ENCODE assay signal across 9 mouse cellular contexts in genomic region chr17:35569091-35569944, GRCm38 (mm10). TPM values are rescaled to one million over a fixed set of nuclear protein-coding genes. Genes with fewer than 3 reads are reported as not detected.
A peak's percentile ranks its signal among the peaks of the same experiment; 100 is the strongest.
DNase-seq lines count a peak whose midpoint lies in the region; ATAC-seq and TF ChIP-seq lines count a peak whose summit lies in the region.
"Had no signal": no experiment of that assay in that cellular context is flagged by ENCODE, and none has a peak within 500 bp of the region (broad histone marks: within the 10 kb centered on the region; RNA-seq: fewer than 3 reads in every experiment).

No protein-coding gene starts in this region.

- no peaks in the 10 kb centered on the region; the same call in 1 of the 2 replicates for H3K9me3 ChIP-seq in heart, embryonic 12.5 days (replicated peaks)
- H3K9me3 ChIP-seq in hindbrain, embryonic 11.5 days (ENCODE audit: control insufficient read depth, low read length) = no peaks in the 10 kb centered on the region
- H3K9me3 ChIP-seq in midbrain, embryonic 15.5 days = no peaks in the 10 kb centered on the region

- peak overlapping the region; percentile 37 for H3K4me3 ChIP-seq in heart, embryonic 12.5 days
- peak overlapping the region; percentile 21; the same call in 1 of the 2 replicates for H3K4me3 ChIP-seq in hindbrain, embryonic 11.5 days (ENCODE audit: low read depth, low read length)
- H3K4me3 ChIP-seq in midbrain, embryonic 15.5 days = peak overlapping the region; percentile 31

- H3K36me3 ChIP-seq in heart, embryonic 12.5 days = no peaks in the 10 kb centered on the region
- no peaks in the 10 kb centered on the region for H3K36me3 ChIP-seq in hindbrain, embryonic 11.5 days (ENCODE audit: control insufficient read depth, insufficient read depth, low read length)
- no peaks in the 10 kb centered on the region for H3K36me3 ChIP-seq in midbrain, embryonic 15.5 days (replicated peaks)

- TF ChIP-seq CTCF in brain, embryonic 14.5 days (IDR thresholded peaks at IDR 0.05; ENCODE audit: borderline replicate concordance, extremely low read depth, insufficient read depth, insufficient read length) = no peak

- WGBS in heart, embryonic 12.5 days = 4% methylated on average over 28 of the region's 28 CpGs
- WGBS in hindbrain, embryonic 11.5 days = 4% methylated on average over 28 of the region's 28 CpGs
- WGBS in midbrain, embryonic 15.5 days = 2% methylated on average over 28 of the region's 28 CpGs

- peaks cover 9% of the 10 kb centered on the region for H3K4me1 ChIP-seq in heart, embryonic 12.5 days (replicated peaks)
- peaks cover 9% of the 10 kb centered on the region; the same call in 1 of the 2 replicates for H3K4me1 ChIP-seq in hindbrain, embryonic 11.5 days (replicated peaks; ENCODE audit: control insufficient read depth, insufficient read depth, low read length)
- peaks cover 13% of the 10 kb centered on the region for H3K4me1 ChIP-seq in midbrain, embryonic 15.5 days

- H3K4me2 ChIP-seq in heart, embryonic 12.5 days = peak overlapping the region; percentile 72
- peak overlapping the region; percentile 50 for H3K4me2 ChIP-seq in hindbrain, embryonic 11.5 days (replicated peaks; ENCODE audit: low read depth, low read length)
- H3K4me2 ChIP-seq in midbrain, embryonic 15.5 days = peak overlapping the region; percentile 63

- peak overlapping the region; percentile 55 for H3K9ac ChIP-seq in heart, embryonic 12.5 days
- H3K9ac ChIP-seq in hindbrain, embryonic 11.5 days (ENCODE audit: low read depth, low read length) = 0 out of 2 replicates have a peak overlapping the region, but pooled peaks have one; percentile 31
- peak overlapping the region; percentile 27; the same call in 1 of the 2 replicates for H3K9ac ChIP-seq in midbrain, embryonic 15.5 days

- ATAC-seq in heart, embryonic 12.5 days (ENCODE audit: insufficient number of reproducible peaks, low FRiP score) = peak; percentile 48; the same call in 1 of the 2 replicates
- peak; percentile 51; the same call in 1 of the 2 replicates for ATAC-seq in hindbrain, embryonic 11.5 days (ENCODE audit: low FRiP score)
- ATAC-seq in midbrain, embryonic 15.5 days (replicated peaks) = peak; percentile 66; the same call in 1 of the 2 replicates

- H3K27ac ChIP-seq in heart, embryonic 12.5 days (ENCODE audit: poor library complexity, severe bottlenecking) = no peak overlapping the region
- no peak overlapping the region for H3K27ac ChIP-seq in hindbrain, embryonic 11.5 days (ENCODE audit: low read depth, low read length)
- no peak overlapping the region for H3K27ac ChIP-seq in midbrain, embryonic 15.5 days

- no peak for DNase-seq in heart, adult 18-20 months
- DNase-seq in brain, embryonic 14.5 days (ENCODE audit: low read depth) = peak; percentile 66
- DNase-seq in hindbrain, embryonic 11.5 days (ENCODE audit: low spot score) = peak; percentile 51
- no peak for DNase-seq in left cerebral cortex, adult 8-10 months (ENCODE audit: low spot score in 2 of 2)
- DNase-seq in adrenal gland, postnatal 4 days (ENCODE audit: low spot score in 2 of 2) = no peak
- no peak for DNase-seq in left cerebral cortex, postnatal 14 days (ENCODE audit: low spot score in 2 of 2)
- DNase-seq: kidney, adult 9 months had no signal

- peaks cover 49% of the 10 kb centered on the region for H3K27me3 ChIP-seq in heart, embryonic 12.5 days (replicated peaks)
- peaks cover 9% of the 10 kb centered on the region; the same call in 1 of the 2 replicates for H3K27me3 ChIP-seq in hindbrain, embryonic 11.5 days (ENCODE audit: control insufficient read depth, insufficient read depth, low read length)
- peaks cover 12% of the 10 kb centered on the region; the same call in 1 of the 2 replicates for H3K27me3 ChIP-seq in midbrain, embryonic 15.5 days (replicated peaks)

- no peak for TF ChIP-seq POLR2A in brain, embryonic 14.5 days (IDR thresholded peaks at IDR 0.05; ENCODE audit: borderline replicate concordance, extremely low read depth, insufficient read depth, insufficient read length, poor library complexity, severe bottlenecking)

- intact Hi-C loops in left cerebral cortex, postnatal 14 days (cut with DNase I) = no loop called here

RNA-seq across cellular contexts. Expression of gene 2300002M23Rik, which starts 2.1 kb away (rescaled TPM):
- not detected in 2 replicates for polyA plus RNA-seq in heart, embryonic 12.5 days (2016; fragmentation: Nextera tagmentation; extraction: Ambion mirVana)
- not detected for total RNA-seq in heart, adult 18-20 months (2021)
- polyA plus RNA-seq in brain, embryonic 14.5 days (2012; rRNA removed) = 0.06 TPM in 1 of 2 replicates, not detected in the other
- not detected in 2 replicates for polyA plus RNA-seq in hindbrain, embryonic 11.5 days (2014; fragmentation: Nextera tagmentation; extraction: Ambion mirVana)
- not detected in 2 replicates for polyA plus RNA-seq in midbrain, embryonic 15.5 days (2015; fragmentation: Nextera tagmentation; extraction: Ambion mirVana)
- total RNA-seq in left cerebral cortex, adult 8-10 months (2022) = not detected
- total RNA-seq in adrenal gland, postnatal 4 days (2021) = not detected
- not detected for total RNA-seq in left cerebral cortex, postnatal 14 days (2021)

RNA-seq across cellular contexts. Expression of gene Cdsn, which starts 17.4 kb away (rescaled TPM):
- 0.46 and 0.72 TPM in 2 replicates for polyA plus RNA-seq in heart, embryonic 12.5 days (2016; fragmentation: Nextera tagmentation; extraction: Ambion mirVana)
- total RNA-seq in heart, adult 18-20 months (2021) = under 1 TPM; 0.27 to 0.28 TPM
- polyA plus RNA-seq in brain, embryonic 14.5 days (2012; rRNA removed) = 0.06 and 0.18 TPM in 2 replicates
- 0.06 and 0.20 TPM in 2 replicates for polyA plus RNA-seq in hindbrain, embryonic 11.5 days (2014; fragmentation: Nextera tagmentation; extraction: Ambion mirVana)
- 0.06 TPM in 2 replicates for polyA plus RNA-seq in midbrain, embryonic 15.5 days (2015; fragmentation: Nextera tagmentation; extraction: Ambion mirVana)
- 1 to 10 TPM in 3 of 4 experiments, under 1 TPM in 1; 1.00 to 1.6 (median 1.2) TPM for total RNA-seq in left cerebral cortex, adult 8-10 months (2022)
- total RNA-seq in adrenal gland, postnatal 4 days (2021) = under 1 TPM; 0.11 to 0.37 TPM
- total RNA-seq in left cerebral cortex, postnatal 14 days (2021) = under 1 TPM; 0.68 to 0.79 TPM

RNA-seq across cellular contexts. Expression of gene Sfta2, which starts 32.0 kb away (rescaled TPM):
- polyA plus RNA-seq in heart, embryonic 12.5 days (2016; fragmentation: Nextera tagmentation; extraction: Ambion mirVana) = not detected in 2 replicates
- total RNA-seq in heart, adult 18-20 months (2021) = not detected
- 0.29 TPM in 1 of 2 replicates, not detected in the other for polyA plus RNA-seq in brain, embryonic 14.5 days (2012; rRNA removed)
- polyA plus RNA-seq in hindbrain, embryonic 11.5 days (2014; fragmentation: Nextera tagmentation; extraction: Ambion mirVana) = not detected in 2 replicates
- not detected in 2 replicates for polyA plus RNA-seq in midbrain, embryonic 15.5 days (2015; fragmentation: Nextera tagmentation; extraction: Ambion mirVana)
- total RNA-seq in left cerebral cortex, adult 8-10 months (2022) = not detected
- total RNA-seq in adrenal gland, postnatal 4 days (2021) = not detected
- total RNA-seq in left cerebral cortex, postnatal 14 days (2021) = not detected

RNA-seq across cellular contexts. Expression of gene Psors1c2, which starts 36.3 kb away (rescaled TPM):
- polyA plus RNA-seq in heart, embryonic 12.5 days (2016; fragmentation: Nextera tagmentation; extraction: Ambion mirVana) = 0.39 and 0.49 TPM in 2 replicates
- not detected for total RNA-seq in heart, adult 18-20 months (2021)
- 0.98 and 1.2 TPM in 2 replicates for polyA plus RNA-seq in brain, embryonic 14.5 days (2012; rRNA removed)
- polyA plus RNA-seq in hindbrain, embryonic 11.5 days (2014; fragmentation: Nextera tagmentation; extraction: Ambion mirVana) = 0.67 and 0.97 TPM in 2 replicates
- 0.56 and 0.96 TPM in 2 replicates for polyA plus RNA-seq in midbrain, embryonic 15.5 days (2015; fragmentation: Nextera tagmentation; extraction: Ambion mirVana)
- total RNA-seq in left cerebral cortex, adult 8-10 months (2022) = under 1 TPM in 1 of 4 experiments, not detected in 3; 0.41 TPM
- total RNA-seq in adrenal gland, postnatal 4 days (2021) = under 1 TPM in 1 of 2 experiments, not detected in 1; 0.87 TPM
- total RNA-seq in left cerebral cortex, postnatal 14 days (2021) = under 1 TPM; 0.55 to 0.72 TPM

RNA-seq across cellular contexts. Expression of gene Cchcr1, which starts 52.4 kb away (rescaled TPM):
- polyA plus RNA-seq in heart, embryonic 12.5 days (2016; fragmentation: Nextera tagmentation; extraction: Ambion mirVana) = 15.9 and 17.7 TPM in 2 replicates
- total RNA-seq in heart, adult 18-20 months (2021) = 1 to 10 TPM; 1.9 to 4.0 TPM
- polyA plus RNA-seq in brain, embryonic 14.5 days (2012; rRNA removed) = 11.5 and 18.4 TPM in 2 replicates
- polyA plus RNA-seq in hindbrain, embryonic 11.5 days (2014; fragmentation: Nextera tagmentation; extraction: Ambion mirVana) = 8.3 and 8.9 TPM in 2 replicates
- 3.5 and 3.7 TPM in 2 replicates for polyA plus RNA-seq in midbrain, embryonic 15.5 days (2015; fragmentation: Nextera tagmentation; extraction: Ambion mirVana)
- 10 to 100 TPM; 12.0 to 18.7 (median 13.8) TPM for total RNA-seq in left cerebral cortex, adult 8-10 months (2022)
- total RNA-seq in adrenal gland, postnatal 4 days (2021) = 10 to 100 TPM; 20.0 to 23.5 TPM
- 1 to 10 TPM; 8.1 to 9.1 TPM for total RNA-seq in left cerebral cortex, postnatal 14 days (2021)

Comparison
In these comparisons a context has a peak if more than half of its experiments do, and no peak if none do; other contexts are left out.
1. DNase-seq: peak in brain, embryonic 14.5 days (single experiment) and hindbrain, embryonic 11.5 days (single experiment); none in heart, adult 18-20 months (0 of 2), left cerebral cortex, adult 8-10 months (0 of 2), adrenal gland, postnatal 4 days (0 of 2) and left cerebral cortex, postnatal 14 days (0 of 2).
2. Peak in every context shown above with its lines, with median percentiles within 50 percentile points of each other: ATAC-seq, H3K4me2 ChIP-seq, H3K4me3 ChIP-seq and H3K9ac ChIP-seq.